Mouse (Mus musculus) spleen, postnatal 4 days (tissue): Measurements from ENCODE around the gene Mup11.
"Not testable (repeated sequence)": the region's sequence is repeated elsewhere in the genome, so short reads cannot be mapped to it uniquely, and the experiment has no call there.

Experiments used
- DNase-seq, 2 experiments: peaks; one replicate each; pipeline ENCODE4 v3.0.0; 2022; ENCODE audit warnings: low spot score in 2 of 2

The Mup11 gene

GRCm38 (mm10) chr4:60662311-60662710, at the start of gene Mup11:
Mup11 (minus strand) TSS chr4:60662411.
- DNase-seq, result not testable (repeated sequence)
